Mouse (Mus musculus): Measurements from ENCODE around the gene Irx6.

Irx6 gene

GRCm38 (mm10) chr8:92723320-92723719, 49.2 kb downstream of the Irx6 start:
- DNase-seq: no peak

DNA sequence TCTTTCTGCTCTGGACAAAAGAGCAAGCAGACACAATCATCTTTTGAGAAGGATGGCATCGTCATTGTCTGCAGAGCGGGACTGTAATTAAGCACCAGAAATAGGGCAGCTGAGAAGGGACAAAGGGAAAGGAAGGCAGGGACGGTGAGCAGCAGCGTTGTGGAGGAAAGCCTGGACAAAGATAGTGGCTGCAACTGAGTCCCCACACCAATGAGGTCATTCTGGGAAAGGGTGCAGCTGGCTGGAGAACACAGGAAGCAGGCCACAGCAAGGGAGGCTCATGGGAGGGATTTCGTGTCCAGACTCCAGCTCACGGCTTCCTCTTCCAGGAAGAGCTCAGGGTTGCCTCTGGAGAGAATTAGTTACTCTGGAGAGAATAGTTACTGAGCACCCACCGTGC, 49.9 kb downstream of the Irx6 start:
- DNase-seq: no peak

DNA sequence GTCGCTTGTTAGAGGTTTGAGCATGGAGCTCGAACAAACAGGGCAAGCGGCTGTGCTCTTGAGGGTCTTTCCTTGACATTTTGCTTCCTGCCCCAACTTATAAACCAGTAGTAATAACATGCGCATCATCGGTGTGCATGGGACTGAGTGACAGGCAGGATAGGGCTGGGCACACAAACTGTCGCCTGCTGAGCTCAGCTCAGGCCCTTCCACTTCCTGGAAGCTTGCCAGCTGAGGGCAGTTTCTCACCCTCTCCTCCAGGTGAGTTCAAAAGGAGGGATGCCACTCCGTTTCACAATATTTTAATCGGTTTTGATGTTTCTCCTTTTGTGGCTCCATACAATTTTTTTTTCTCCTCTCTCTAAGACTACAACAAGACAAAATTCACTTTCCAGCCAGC, 50.3 kb downstream of the Irx6 start:
- peak; percentile 23 to 24 for DNase-seq
